Mouse (Mus musculus) retina, postnatal 7 days (tissue): ENCODE results near the gene Ggt5.

ENCODE experiments used
- DNase-seq: peaks from one replicate; pipeline ENCODE4 v3.0.0-alpha.2; 2012; ENCODE audit warnings: low read depth, low spot score

The Ggt5 gene

GRCm38 (mm10) chr10:75568441-75568840, 20.7 kb upstream of the Ggt5 start:
- no peak for DNase-seq

DNA sequence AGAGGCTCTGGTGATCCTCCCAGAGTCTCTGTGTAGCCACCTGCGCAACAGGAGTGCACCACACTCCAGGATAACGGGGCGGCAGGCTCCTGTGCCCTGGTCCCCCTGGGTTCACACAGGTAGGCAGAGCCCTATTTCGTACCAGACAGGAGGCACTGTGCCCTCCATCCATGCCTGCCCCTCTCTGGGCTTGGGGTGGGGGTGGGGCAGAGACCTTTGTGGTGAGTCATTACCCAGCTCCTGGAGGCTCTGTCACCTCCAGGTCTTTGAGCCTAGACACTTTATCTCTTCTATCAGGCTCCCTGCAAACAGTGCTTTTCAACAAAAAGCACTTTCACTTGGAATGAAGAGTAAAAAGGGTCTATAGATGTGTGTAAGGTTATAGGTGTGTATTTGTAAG, 20.3 kb upstream of the Ggt5 start:
- no peak for DNase-seq

DNA sequence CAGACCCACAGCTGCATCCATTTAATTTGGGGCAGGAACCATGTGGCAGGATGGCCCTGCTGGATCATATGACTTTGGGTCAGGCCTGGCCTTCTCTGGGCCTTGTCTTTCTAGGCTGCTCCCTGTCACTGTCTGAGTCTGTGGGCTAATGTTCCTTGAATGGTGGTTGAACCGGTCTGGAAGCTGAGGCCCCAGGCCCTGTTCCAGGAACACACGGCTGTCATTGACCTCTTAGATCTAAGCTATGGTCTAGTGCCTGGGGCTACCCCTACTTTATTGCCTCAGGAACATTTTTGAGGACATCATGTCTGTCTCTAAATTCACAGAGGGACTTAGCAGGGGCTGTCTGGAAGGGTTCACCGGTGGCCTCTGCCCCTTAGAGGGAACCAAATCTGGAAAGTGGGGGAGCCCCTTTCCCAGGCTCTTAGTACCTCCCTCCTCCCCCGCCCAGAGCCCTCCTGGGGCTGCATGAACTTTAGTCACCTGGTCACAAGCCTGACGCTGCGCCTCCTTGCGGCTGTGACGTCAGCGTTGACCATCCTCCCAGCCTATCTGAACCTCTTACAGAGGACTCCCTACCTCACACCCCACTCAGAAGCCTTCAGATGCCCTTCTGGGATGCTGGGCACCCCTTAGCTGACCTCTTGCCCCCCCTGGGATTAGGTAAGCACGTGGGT, 18.0 kb upstream of the Ggt5 start:
- no peak for DNase-seq

GRCm38 (mm10) chr10:75571937-75572336, 17.2 kb upstream of the Ggt5 start:
- no peak for DNase-seq

DNA sequence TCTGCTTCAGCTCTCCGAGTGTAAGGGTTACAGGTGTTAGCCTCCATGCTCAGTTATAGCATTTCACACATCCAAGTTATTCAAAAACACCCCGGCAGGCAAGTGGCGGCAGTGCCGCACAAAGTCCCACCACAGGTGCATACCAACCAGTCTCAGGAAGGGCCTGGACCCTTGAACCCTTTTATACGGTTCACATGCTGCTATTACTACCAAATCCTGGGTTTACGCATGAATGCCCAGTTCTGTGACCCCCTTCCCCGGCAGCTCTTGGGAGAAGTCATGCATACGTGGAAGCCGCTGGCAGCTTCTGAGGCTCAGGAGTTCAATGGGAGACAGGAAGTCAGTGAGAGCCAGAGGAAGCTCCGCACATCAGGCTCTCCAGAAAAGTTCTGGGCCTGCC, 16.0 kb upstream of the Ggt5 start:
- no peak for DNase-seq

- no peak for DNase-seq
Observed at GRCm38 (mm10) chr10:75573965-75574364, 15.2 kb upstream of the Ggt5 start.

DNA sequence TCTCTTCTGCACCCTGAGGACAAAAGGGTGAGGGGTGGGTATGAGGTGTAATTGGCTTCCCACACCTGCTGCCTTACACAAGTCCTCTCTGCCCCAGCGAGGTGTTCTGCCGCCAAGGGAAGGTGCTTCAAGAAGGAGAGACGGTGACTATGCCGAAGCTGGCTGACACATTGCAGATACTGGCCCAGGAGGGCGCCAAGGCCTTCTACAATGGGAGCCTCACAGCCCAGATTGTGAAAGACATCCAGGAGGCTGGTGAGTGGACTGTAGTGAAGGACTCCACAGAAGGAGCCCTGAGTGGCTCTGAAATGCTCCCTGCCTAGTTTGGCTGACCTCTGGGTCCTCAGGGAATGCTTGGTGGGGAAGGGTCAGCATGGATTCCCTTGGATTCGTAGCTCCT, 10.0 kb upstream of the Ggt5 start:
- DNase-seq, result no peak

DNA sequence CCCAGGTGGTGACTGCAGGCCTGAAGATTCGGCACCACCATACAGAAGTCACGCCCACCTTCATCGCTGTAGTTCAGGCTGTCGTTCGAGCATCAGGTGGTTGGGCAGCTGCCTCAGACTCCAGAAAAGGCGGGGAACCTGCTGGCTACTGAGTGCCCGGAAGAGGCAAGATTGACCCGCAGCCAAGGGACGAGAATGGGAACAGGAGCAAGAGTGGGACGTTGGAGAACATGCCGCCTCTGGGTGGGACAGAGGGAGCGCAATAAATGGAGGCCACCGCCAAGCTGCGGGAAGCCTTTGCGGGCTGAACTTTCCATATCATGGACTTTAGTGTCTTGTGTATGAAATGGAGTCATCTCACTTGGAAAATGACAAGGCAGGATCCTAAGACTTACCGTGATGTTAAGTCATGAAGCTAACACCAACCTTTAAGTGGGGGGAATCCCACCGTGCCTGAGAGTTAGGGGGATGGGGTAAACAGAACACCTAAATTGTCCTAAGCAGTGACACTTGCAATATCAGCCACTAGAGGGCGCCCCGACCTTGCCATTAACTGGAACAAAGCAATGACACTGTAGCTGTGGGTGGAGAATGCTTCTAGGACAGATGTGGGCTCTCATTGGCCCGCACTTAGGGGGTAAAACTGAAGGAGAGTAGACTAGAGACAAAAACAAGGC, 3.1 kb upstream of the Ggt5 start:
- peak; percentile 83 for DNase-seq

DNA sequence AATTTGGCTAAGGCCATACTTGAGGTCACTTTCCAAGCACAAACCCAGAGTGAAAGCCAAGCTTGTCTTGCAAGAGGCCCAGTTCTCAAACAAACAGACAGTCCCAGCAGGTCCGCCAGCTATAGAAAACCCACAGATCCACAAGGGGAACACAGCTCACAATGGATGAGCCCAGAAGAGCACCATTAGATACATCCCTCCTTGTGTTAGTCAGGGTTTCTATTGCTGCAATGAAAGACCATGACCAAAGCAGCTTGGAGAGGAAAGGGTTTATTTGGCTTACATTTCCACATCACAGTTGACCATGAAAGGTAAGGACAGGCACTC, 2.6 kb upstream of the Ggt5 start:
- no peak for DNase-seq

DNA sequence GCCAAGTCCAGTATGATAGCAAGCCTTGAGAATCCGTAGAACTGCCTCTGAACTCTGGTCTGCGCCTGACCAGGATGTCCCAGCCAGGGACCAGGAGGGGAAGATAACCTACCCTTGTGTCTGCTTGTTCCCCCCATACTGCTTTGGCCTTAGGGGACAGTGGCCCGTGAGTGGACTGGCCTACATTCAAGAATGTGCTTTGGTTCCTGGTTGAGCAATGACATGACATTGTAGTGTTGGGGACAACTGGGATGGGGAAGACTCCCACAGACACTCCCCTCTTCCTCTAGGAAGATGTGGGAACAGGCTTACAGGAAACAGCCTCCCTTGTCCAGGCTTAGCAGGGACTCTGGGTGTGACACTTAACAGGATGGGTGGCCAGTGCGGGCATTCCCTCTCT, 1.4 kb upstream of the Ggt5 start:
- no peak for DNase-seq

- no peak for DNase-seq
Observed at GRCm38 (mm10) chr10:75588336-75588735, 804 bp upstream of the Ggt5 start.

GRCm38 (mm10) chr10:75589651-75590050, 511 bp downstream of the Ggt5 start:
- DNase-seq, result no peak

GRCm38 (mm10) chr10:75591211-75591894, 2.2 kb downstream of the Ggt5 start:
- no peak for DNase-seq

GRCm38 (mm10) chr10:75592585-75592984, 3.4 kb downstream of the Ggt5 start:
- no peak for DNase-seq

GRCm38 (mm10) chr10:75595981-75596380, 6.8 kb downstream of the Ggt5 start:
- no peak for DNase-seq

- no peak for DNase-seq
Observed at GRCm38 (mm10) chr10:75600189-75600730, 11.1 kb downstream of the Ggt5 start.

- DNase-seq, result no peak
Observed at GRCm38 (mm10) chr10:75605162-75605846, 16.2 kb downstream of the Ggt5 start.

- no peak for DNase-seq
Observed at GRCm38 (mm10) chr10:75607253-75607652, 18.1 kb downstream of the Ggt5 start.

DNA sequence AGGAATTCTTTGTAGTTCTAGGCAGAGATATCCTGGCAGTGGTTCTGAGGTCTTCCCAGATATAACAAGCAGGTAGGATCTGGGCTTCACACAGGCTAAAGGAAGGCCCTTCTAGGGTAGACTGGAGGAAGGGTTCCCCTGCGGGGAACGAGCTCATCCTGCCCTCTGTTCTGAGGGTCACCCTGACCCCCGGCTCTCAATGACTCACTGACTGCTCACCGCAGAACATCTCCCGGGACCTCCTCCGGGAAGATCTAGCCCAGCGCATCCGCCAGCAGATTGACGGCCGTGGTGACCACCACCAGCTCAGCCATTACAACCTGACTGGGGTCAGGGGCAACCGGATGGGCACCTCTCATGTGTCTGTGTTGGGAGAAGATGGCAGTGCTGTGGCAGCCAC, 19.8 kb downstream of the Ggt5 start:
- no peak for DNase-seq

GRCm38 (mm10) chr10:75610486-75610885, 21.3 kb downstream of the Ggt5 start:
- DNase-seq, result no peak

- no peak for DNase-seq
Observed at GRCm38 (mm10) chr10:75616044-75616443, 26.9 kb downstream of the Ggt5 start.

DNA sequence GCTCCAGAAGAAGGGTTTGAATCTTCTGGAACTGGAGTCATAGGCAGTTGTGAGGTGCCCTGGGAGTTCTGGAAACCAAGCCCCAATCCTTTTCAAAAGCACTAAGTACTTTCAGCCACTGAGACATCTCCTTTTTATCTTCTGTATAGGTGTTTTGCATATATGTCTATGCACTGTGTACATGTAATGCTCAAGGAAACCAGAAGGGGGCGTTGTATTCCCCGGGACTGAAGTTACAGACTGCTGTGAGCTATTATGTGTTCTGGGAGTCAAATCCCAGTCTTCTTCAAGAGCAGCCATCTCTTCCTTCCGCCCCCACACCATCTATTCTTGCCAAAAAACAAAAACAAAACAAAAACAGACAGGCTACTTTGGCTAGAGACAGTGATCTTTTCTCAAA, 31.7 kb downstream of the Ggt5 start:
- DNase-seq, result no peak
